Mouse (Mus musculus) T-helper 2 cell (primary cell): ENCODE results near the gene Gm36028.

Source experiments
- in situ Hi-C: fragments of 300-600 bp; cut with MboI, MseI; formaldehyde crosslinking; loops from one replicate; pipeline ENCODE4 v1.15.1; 2025; ENCODE audit warnings: high pct_unique_total_duplicates

Gm36028 gene

DNA sequence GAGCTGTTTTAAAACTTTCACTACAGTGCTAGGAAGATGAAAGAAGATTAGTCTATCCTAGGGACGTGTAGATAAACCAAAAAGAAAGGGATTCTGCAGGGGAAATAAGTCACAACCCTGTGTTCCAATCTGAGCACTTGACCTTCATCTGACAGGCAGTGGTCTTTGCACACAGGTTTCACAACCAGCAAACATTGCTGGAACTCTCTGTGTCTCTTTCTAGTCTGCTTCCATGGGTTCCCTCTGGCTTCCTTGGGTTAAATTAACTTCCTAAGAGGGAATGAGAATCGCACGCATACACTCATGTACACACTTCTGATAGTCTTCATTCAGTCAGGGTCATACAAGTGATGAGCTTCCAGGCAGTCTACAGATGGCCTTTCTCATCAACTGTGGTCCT lies 2.9 kb upstream of the Gm36028 start:
- in situ Hi-C loops: loop anchor here (25.0 kb wide), 1 partner anchor 1877 kb away; the partner anchor contains the start of gene Kpna1

- in situ Hi-C loops: loop anchor here (25.0 kb wide), 1 partner anchor 1873 kb away; the partner anchor contains the start of gene Kpna1
Observed at GRCm38 (mm10) chr16:37860213-37860612, 733 bp downstream of the Gm36028 start.

- in situ Hi-C loops: loop anchor here (25.0 kb wide), 1 partner anchor 1870 kb away; the partner anchor contains the start of gene Kpna1
Observed at GRCm38 (mm10) chr16:37857495-37857894, 3.5 kb downstream of the Gm36028 start.

- in situ Hi-C loops: loop anchor here (25.0 kb wide), 1 partner anchor 1869 kb away; the partner anchor contains the start of gene Kpna1
Observed at GRCm38 (mm10) chr16:37856327-37856726, 4.6 kb downstream of the Gm36028 start.

DNA sequence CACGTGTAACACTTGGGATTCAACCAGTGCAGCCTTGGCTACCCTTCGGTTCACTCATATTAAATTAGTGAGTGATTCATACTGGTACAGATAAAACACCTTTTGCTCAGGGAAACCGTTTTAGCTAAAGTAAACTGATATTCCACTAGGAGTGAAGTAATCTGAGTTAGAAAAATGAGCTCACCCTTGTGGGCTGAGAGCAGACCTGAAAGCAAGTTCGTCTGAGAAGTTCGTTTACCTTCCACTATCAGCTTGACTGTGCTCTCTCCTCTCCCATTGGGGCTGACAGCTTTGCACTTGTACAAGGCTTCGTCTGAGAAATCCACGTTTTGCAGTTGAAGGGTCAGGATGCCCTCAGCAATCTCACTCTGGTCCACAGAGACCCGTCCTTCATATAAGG lies 5.4 kb downstream of the Gm36028 start:
- in situ Hi-C loops: loop anchor here (25.0 kb wide), 1 partner anchor 1868 kb away; the partner anchor contains the start of gene Kpna1

GRCm38 (mm10) chr16:37854593-37854992 lies 6.4 kb downstream of the Gm36028 start:
- in situ Hi-C loops: loop anchor here (25.0 kb wide), 1 partner anchor 1867 kb away; the partner anchor contains the start of gene Kpna1

DNA sequence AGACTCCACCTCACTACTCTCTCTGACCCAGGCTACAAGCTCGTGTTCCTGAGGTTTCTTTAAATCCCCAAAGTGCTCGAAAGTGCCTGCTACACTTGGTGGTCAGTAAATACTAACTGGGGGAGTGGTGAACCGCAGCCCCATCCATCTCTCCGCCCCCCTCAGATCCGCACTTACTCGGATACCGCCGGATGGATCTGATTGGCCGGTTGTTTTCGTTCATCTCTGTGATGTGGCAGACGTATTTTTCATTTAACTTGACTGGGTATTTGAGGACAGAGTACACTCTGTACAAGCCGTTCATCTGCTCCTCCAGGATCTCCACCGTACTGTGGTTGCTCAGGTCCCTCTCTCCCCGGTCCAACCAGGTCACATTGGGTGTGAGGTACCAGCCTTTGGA lies 6.9 kb downstream of the Gm36028 start:
- in situ Hi-C loops: loop anchor here (25.0 kb wide), 1 partner anchor 1867 kb away; the partner anchor contains the start of gene Kpna1

GRCm38 (mm10) chr16:37853279-37853678 lies 7.7 kb downstream of the Gm36028 start:
- in situ Hi-C loops: loop anchor here (25.0 kb wide), 1 partner anchor 1866 kb away; the partner anchor contains the start of gene Kpna1

DNA sequence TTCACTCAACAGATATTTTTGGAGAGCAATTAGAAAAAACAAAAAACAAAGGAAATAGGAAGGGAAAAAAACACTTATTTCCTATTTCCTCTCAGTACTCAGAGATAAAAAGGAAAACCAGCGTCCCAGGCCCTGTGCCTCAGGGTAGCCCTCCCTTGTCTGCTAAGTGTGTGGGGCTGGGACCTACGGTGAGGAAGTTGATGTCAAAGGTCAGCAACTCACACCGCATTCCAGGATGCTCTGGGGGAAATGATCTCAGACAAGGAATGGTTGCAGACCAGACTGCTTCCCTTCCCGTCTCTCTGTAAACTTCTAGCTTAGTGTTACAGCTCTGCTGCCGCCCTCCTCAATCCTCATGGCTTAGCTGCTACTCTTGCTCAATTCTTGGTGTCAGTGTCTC lies 9.6 kb downstream of the Gm36028 start:
- in situ Hi-C loops: loop anchor here (25.0 kb wide), 1 partner anchor 1864 kb away; the partner anchor contains the start of gene Kpna1

GRCm38 (mm10) chr16:37847081-37847480 lies 13.9 kb downstream of the Gm36028 start:
- in situ Hi-C loops: no loop called here

GRCm38 (mm10) chr16:37845202-37845925 lies 15.6 kb downstream of the Gm36028 start:
- in situ Hi-C loops: no loop called here

DNA sequence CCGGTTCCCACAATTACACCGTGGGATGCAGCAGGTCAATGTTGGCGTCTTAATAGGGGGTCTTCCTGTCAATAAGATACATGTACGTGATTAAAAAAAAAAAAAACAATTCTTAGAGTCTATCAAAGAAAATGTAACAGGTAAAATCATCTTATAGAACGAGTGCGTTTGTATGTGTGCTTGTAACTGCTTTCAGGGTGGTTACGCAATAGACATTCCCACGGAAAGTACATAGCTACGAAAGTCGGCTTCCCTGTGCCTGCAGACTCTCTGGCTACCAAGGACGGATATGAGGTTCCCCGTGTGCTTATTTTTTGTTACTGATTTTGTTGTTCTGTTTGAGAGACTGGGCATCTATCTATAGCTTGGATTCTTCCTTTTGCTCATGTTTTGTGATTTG lies 17.2 kb downstream of the Gm36028 start:
- in situ Hi-C loops: no loop called here

DNA sequence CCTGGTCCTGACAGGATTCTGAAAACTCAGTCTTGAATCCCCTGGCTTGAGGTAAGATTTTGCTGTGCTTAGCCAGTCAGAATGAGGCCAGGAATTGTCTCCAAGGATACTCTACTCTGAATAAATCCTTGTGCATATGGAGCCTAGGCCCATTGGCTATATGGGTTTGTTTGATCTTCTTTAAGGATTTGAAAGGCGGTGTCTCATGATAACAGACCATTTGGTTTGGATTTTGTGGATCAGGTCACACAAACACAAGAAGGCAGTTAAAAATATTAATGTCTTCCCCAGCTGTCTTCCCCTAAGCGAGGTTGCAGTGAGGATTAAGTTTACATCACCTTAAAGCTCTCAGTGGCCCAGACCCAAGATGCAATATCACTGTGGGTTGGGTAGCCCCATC lies 18.5 kb downstream of the Gm36028 start:
- in situ Hi-C loops: no loop called here

DNA sequence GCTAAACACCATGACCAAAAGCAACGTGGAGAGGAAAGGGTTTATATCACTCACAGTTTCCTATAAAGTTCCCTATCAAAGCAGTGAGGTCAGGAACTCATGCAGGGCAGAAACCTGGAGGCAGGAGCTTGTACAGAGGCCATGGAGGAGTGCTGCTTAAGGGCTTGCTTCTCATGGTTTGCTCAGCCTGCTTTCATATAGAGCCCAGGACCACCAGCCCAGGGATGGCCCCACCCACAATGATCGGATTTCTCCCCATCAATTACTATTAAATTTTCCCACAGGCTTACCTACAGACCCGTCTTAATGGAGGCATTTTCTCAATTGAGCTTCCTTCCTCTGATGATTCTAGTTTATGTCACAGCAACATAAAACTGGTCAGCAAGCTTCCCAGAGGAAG lies 23.4 kb downstream of the Gm36028 start:
- in situ Hi-C loops: no loop called here

DNA sequence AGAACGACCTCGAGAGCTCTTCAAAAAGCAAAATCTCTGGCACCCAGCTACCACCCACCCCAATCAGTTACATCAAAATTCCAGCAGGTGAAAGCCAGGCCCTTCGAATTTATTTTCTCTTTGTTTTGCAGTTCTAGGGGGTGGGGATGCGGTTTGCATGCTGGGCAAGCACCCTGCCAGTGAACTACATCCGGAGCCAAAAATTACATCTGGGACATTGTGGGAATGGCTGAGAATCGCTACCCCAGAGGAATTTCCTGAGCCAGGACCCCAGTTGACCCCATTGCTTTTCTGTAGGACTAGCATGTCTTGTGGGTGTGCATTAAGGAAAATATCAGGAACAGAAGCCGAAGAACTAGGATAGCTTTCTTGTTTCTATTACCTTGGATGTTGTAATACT lies 29.9 kb downstream of the Gm36028 start:
- in situ Hi-C loops: no loop called here

- in situ Hi-C loops: no loop called here
Observed at GRCm38 (mm10) chr16:37826286-37826685, 34.7 kb downstream of the Gm36028 start.

DNA sequence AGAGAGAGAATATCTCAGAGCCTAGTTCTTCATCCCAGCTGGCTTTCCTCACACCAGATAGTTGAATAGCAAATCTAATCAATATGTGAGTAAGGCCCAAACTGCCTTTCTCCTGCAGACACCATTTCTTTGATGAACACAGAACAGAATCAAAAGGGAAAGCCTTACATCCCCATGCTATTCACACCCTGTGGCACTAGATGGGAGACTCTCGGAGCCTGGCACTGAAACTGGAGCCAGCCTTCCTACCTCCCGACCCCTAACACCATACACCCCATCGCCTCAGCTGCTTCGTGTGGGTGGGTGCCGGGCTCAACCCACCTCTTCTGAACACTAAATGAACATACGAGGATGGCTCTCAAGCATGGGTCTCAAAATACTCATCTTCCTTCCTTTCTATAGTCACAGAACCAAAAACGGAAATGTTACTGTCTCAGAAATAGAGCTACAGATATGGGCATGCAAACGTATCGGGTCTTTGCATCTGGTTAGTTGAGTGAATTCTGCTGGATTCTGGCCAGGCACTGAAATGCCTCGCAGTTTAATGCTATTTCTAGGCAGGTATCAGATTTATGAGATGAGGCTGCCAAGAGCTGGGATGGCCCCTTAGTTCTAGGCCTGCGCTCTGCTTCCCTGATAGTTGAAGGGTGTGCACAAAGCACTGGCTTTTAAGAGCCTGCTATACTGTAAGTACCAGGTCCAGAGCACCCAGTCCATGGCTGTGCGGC lies 36.0 kb downstream of the Gm36028 start:
- in situ Hi-C loops: no loop called here

DNA sequence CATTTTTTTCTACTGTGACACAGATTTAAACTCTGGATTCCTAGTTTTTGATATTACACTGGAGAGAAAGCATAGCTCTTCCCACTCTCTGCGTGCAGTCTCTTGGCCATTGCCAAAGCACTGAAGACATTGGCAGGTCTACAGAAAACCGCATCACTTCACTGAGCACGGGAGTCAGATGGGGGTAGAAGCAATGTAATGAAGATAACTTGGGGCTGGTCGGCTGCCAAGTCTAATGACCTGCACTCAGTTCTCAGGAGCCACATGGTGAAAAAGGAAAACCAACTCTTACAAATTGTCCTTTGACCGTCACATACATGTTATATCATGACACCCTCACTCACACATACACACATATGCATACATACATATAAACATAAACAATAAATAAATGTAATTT lies 37.0 kb downstream of the Gm36028 start:
- in situ Hi-C loops: no loop called here

GRCm38 (mm10) chr16:37817986-37818385 lies 43.0 kb downstream of the Gm36028 start:
- in situ Hi-C loops: no loop called here

DNA sequence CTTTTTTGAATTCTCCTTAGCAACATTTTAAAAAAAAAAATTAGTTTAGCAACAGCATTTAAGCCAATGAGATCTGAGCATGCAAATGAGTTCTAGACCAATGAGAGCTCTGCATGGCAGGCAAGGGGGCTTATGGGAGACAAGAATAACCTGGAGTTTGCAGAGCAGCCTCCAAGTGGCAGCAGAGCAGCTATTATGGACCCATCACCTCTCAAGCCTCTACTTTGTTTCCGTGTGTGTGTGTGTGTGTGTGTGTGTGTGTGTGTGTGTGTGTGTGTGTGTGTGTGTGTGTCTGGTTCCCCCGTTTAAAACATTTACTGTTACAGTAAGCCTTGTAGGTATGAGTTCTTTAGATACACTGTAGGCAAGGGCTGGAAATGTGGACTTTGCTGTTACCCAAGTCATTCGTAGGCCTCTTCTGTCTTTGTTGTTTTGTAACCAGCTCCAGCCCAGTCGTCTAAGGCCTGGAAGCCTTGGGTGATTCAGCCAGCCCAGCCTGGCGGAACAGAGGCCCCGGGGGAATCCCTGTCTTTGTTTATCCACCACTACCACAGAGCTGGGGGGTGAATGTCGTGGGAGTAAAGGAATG lies 46.5 kb downstream of the Gm36028 start:
- in situ Hi-C loops: no loop called here

DNA sequence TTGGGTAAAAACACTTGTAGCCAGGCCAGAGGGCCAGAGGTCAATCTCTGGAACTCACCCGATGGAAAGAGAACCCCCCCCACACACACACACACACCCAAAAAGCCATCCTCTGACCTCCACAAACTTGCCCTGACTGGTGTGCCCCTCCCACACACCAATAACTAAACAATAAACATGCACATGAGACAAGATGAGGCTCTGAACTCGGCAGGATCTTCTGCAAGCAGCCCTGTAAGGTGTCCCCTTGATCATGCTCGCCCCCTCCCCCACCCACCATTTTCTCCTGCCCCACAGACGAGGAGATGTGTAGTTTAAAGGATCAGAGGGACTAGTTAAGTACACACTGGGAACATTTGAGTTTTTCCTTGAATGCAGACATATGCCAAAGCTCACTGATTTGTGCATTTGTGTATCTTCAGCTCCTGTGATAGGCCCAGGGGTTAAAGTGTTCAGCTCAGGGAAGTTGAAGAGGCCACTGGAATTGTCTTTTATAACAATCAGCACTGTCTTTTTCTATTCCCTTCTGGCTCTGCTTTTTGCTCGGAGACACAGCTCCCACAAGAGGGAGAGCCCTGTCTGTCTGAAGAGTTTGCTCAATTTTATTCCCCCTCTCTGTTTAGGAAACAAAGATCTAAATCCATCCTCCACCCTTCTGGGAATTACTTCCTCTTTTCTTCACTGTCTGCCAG lies 47.1 kb downstream of the Gm36028 start:
- in situ Hi-C loops: no loop called here
